Mouse (Mus musculus) A20 (cell line): Measurements from ENCODE around the gene Gm20708.

Experiments used
- DNase-seq: peaks from one replicate; pipeline ENCODE4 v3.0.0-alpha.2; 2011; ENCODE audit warnings: low read depth, low spot score

Gene Gm20708

DNA sequence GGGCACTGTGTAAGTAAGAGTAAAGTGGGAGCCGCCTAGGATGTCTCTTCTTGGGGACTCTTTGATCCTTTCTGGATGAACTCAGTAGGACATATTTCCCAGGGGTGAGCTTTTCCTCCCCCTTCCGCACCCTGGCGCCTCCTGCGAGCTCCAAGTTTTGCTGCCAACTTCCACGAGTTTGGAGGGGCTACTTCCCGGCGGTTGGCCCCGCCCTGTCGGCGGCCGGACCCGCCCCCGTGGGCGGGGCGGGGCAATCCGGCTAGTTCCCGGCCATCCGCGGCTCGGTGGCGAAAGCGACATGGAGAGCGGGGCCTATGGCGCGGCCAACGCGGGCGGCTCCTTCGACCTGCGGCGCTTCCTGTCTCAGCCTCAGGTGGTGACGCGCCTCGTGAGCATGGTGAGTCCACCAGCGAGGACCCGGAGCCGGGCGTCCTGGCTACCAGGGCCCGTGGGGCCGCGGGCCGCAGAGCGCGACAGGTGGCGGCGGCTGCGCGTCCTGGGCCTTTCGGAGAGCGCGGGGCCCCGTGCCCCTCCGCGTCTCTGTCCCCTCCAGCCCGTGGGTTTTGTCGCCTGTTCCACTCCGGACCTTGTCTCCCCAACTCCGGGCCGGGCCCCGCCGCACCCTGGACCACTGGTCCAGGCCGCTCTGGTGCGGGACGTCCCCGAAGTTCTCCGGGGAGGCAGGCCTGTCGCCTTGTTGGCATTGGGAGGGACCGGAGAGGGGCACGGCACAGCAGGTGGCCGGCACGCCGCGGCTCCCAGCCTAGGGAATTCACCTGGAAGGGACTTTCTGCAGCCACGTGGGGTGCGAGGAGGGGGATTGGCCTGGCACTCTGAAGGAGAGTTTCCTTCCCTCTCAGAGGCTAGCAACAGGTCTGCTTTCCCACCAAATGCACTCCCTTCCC, at the start of gene Gm20708, which contains the start of gene Syngr2:
Gm20708 (plus strand) TSS at position 262 of the 905 bp plus-strand sequence.
Syngr2 (plus strand) TSS at position 262 of the 905 bp plus-strand sequence.
- DNase-seq, result peak; percentile 87

DNA sequence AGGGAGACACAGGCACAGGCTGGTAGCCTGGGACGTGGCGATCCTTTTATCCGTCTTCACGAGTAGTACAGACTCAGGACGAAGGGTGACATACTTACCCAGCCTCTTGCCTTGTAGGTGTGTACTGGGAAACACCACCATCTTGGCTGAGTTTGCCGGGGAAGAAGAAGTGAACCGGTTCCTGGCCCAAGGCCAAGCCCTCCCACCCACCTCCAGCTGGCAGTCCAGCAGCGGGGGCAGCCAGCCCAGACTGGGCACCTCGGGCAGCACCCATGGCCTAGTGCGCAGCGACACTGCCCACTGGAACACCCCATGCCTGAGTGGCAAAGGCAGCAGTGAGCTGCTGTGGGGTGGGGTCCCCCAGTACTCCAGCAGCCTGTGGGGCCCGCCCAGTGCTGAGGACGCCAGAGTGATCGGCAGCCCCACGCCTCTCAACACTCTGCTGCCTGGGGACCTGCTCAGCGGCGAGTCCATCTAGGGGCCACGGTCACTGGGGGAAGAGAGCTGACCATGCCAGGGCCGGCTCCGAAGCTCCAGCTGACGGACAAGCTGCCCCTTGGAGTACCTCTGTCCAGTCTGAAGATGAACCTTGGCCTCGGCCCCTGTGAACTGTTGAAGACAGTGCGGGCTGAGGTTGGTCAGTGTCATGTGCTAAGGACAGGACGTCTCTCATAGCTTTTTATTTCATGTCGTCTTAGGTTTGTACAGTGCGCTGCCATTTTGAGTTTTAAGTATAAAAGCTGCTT, 48.9 kb upstream of the Gm20708 start:
- DNase-seq, result no peak

DNA sequence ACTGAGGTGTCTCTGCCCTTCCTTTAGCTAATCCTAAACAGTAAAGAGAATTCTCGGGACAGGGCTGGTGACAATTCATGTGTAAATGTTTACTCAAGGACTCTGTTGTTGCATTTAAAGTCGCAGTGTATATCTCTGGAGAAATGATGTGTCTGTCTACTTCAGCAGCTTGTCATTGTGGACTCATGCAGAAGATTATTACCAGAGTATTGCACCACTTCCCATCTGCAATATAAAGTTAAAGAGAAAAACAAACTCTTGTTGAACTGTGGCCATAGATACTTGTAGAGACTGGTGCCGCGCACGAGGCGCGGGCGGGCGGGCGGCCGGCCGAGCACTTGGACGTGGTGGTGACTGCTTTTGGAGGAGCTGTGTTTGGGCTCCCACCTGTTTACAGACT, 47.7 kb upstream of the Gm20708 start:
- peak; percentile 71 for DNase-seq

DNA sequence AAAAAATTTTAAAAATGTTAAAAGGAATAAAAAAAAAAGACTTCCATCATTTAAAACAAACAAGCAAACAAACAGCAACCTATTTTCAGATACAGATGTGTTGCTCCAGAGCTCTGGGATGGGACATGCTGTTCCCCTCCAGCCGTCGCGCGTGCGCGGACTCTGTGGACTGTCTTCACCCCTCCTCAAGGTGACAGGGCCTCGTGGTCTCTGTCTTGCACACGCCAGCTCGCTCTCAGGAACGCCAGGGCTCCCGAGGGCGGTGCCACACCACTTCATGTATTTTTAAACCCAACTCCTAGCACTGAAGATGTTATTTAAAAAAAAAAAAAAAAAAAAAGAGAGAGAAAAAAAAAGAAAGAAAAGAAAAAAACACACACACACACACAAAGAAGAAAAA, 47.2 kb upstream of the Gm20708 start:
- peak; percentile 77 for DNase-seq

DNA sequence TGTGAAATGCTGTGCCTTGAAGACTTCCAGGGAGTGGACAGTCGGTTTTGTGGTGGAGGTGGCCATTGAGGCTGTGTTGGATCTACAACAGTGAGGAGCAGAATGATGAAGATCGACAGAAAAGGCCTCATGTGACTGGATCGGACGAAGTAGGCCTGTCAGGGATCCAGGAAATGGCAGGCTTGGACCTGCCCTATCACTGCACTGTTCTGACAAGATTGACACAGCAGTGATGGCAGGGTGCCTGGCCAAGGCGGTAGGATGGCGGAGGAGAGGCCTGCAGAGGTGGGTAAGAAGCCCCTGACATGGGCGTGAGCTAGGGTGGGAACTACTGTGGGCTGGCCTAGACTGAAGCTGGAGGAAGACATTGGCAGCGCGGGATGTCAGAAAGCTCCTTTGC, 45.1 kb upstream of the Gm20708 start:
- DNase-seq, result no peak

DNA sequence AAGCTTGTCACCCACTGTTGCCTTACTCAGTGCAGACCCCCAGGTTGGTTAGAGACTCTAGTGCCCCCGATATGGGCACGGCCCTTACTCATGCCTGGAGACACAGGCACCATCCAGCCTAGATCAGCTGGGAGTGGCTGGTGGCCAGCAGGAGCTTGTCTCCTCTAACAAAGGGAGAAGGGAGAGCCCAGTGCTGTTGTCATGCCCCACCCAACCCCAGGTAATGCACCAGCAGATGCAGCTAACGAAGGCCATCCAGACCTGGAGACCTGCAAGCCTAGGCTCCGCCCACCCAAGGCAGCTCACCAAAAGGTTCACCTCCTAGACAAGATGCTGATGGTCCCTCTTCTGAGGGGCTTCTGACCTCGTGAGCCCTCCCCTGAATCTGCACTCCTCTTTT, 44.1 kb upstream of the Gm20708 start:
- no peak for DNase-seq

DNA sequence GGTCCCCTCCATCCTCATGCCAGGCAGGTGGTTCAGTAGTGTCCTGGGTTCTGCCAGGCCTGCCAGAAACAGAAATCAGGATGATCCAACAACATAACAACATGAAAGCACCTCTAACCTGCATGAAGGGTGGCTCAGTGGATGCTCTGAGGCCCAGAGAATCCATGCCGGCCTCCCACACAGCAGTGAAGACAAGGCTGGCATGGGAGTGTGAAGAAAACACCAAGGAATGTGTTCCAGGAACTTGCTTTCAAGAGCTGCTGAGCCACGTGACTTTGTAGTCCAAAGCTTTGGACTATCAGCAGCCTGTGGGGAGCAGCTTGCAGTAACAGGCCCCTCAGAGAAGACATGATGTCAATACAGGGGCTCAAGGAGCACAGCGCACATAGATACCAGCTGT, 43.2 kb upstream of the Gm20708 start:
- DNase-seq, result no peak

DNA sequence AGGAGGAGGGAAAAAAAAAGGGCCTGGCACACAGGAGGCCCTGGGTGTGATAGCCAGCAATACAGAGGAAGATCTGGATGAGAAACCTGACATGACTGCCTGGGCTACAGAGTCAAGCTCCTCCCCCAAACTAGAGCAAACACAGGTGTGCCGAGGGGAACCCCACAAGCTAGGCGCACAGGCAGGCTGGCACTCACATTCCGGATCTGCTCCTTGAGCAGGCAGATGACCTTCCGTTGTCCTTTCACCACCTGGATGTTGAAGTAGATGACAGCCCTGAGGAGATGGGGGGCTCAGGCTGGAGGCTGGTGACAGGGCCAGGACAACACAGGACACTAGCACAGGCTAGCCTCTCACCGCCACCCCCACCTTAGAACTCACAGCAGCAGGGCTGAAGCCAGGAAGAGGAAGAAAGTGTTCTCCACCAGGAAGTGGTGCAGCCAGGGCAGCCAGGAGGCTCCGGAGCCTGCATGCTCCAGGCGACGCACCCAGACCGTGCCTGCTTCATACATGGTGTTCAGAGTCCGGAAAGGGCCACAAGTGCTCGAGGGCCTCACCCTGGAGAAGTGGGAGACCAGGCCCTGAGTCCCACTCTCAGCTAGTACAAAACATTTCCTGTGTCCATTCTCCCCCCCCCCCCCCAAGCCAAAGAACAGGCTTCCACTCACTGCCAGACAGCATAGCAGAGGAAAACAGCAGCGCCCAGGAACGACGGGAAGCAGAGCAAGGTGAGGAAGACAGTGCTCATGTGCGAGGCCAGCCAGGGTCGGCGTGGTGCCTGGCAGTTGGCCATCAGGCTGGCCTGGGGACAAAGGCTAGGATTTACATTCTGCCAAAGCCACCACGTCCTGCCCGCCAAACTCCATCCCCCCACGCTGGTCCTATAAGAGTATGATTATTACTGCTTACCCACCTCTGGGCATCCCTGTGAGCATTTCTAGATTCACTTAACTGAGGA, 40.5 kb upstream of the Gm20708 start:
- DNase-seq, result peak; percentile 94

DNA sequence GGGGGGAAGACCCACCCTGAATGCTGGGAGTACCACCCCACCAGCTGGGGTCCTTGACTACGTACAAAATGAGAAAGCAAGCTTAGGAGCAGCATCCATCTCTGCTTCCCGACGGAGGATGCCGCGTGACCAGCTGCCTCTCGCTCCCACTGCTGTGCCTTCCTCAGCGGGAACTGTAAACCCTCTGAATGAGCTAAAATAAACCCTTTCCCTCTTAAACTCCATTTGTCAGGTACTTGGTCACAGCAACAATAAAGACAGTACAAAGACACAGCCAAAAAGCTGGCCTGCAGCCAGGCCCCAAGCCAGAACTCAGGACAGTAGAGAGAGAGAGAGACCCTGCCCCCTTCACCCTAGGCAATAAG, 39.8 kb upstream of the Gm20708 start:
- DNase-seq, result no peak

DNA sequence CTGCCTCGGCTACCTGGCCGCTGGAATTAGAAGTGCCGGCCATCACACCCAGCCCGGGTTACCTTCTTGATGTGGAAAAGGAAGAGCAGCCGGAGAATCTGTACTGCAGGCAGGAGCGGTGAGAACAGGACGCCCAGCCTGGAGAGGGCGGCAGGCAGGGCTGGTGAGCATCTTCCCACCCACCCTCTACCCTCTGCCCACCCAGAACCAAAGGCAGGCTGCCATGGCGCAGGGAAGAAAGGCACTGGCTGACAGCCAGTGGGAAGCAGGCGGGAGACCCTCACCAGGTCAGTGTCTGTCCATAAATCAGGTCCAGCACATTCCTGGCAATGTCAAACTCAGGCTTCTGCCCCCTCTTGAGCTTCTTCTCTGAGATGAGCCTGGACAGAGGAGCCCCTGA, 39.1 kb upstream of the Gm20708 start:
- DNase-seq, result no peak

DNA sequence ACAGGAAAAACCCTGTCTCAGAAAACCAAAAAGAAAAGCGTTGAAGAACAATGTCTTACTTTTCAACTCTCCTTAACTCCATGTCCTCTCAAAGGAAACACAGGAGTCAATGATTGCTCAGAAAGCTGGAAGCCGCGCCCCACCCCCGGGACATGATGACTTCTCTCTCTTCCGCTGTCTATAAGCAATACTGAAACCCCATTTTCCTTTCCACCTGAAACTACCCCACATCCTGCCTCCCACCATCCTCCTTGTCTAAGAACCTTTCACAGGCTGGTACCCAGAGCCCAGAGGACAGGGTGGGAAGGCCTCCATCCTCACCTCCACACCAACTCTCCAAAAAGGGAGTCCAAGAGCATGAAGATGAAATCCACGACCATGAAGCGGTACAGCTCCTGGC, 37.1 kb upstream of the Gm20708 start:
- no peak for DNase-seq

DNA sequence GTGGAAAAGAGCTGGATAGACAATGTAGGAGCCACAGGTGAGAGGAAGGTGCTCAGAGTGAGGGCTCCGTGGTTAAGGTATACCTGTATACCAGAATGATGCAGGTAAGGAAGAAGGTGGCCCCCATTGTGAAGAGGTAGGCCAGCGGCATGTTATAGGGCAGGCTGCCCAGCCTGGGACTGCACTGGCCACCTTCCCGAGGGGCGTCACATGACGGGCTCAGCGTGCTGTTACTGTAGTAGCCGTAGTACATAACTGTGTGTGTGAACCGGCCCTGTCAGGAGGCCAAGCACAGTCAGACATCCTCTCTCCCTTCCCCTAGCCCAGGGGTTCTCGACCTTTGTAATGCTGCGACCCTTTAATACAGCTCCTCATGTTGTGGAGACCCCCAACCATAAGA, 34.5 kb upstream of the Gm20708 start:
- no peak for DNase-seq

DNA sequence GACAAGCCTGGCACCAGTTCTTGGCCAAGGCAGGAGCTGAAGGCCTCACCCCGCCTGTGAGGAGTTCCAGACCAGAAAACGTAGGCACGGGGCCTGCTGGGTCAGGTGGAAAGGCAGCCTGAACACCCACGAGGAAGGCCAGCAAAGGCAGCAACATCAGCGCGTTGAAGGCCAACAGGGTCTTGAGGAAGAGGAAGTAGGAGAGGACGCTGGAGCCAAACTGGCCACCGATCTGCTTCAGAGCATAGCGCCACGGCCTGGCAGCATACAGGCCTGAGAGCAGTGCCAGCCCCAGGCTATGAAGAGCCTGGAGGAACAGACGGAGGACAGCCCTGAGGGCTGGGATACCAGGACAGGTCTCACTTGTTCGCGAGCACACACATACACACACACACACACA, 33.9 kb upstream of the Gm20708 start:
- no peak for DNase-seq

DNA sequence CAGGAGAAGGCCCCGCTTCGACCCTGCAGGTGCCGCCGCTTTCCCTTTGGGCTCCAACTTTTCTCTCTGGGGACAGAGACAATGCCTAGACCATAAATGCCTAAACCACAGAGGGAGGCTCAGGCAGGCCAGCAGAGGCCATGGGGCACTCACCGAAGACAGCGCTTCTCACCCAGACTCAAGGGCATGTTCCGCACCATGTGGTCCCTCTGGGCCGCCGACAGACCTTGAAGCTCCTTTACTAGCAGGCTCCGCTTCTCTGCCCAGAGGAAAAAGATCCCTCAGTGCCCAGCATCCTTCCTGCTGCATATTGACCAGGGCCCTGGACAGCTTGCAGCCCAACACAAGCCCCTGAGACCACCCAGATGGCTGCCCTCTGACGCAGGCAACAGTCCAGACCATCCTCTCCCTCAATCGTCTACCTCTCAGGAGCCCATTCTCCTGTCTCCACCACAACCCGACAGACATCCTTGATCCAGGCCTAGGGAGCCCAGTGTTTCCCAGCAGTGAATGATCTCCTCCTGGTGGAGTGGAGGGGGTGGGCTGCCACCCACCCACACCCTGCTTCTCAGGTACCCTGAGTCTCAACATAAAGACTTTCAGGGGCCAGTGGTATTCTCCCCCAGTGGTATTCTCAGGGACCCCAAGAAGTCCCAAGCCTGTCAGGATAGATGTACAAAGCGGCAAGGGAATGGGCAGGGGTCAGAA, 33.2 kb upstream of the Gm20708 start:
- no peak for DNase-seq

DNA sequence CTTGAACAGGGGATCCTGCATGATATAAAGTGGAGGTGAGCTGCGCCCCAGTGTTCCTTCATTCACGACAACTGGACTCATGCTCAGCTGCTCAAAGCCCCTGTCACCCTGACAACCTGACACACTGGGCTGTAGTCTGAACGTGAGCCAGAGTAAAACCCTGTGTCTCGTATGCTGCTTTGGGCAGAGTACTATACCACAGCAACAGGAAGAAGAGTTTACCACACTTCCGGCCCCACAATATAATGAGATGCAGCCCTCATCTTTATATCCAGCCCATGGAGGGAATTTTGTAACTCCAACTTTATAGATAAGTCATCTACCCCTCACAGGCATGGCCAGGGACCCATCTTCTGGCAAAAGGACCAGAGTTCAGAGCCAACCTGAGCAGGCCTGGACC, 32.4 kb upstream of the Gm20708 start:
- no peak for DNase-seq

DNA sequence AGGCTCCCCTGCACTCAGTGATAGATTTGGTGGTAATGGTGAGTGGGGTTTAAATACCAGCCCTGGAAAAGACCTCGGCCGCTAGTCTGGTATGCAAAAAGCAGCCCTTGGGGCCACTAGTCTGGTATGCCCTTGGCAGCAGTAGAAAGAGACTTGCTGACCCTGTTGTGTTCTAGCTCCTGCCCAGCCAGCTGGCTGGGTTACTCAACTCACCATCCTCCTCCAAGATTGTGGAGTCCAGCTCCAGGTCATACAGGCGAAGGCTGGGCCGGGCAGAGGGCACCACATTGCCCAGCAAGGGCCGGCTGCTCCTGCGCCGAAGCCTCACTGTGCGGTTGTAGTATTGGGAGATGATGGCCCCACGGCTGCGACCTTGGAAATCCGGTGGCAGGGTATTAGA, 31.4 kb upstream of the Gm20708 start:
- DNase-seq, result no peak

DNA sequence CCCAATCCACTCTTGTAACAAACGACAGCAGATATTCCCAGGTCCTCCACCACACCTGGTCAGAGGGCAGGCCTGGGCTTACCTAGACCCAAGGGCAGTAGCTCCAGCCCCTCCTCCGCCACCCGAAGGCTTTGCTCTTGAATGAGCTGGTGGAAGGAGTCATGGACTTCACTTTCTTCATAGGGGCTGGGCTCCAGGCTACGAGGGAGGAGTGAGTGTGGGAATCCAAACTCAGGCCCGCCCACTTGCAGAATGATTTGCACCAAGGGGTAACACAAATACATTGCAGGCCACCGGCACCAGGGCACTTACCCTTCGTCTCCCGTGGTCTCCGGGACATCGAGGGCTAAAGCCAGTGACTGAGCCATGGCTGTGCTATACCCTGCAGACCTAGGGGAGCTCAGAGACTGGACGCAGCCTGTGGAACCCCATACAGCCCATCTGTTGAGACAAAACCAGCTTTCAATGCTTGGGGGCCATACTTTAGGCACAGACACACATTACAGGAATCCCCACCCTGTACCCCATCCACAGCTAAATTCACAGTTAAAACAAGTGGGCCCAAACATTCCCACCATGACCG, 30.5 kb upstream of the Gm20708 start:
- DNase-seq, result no peak

DNA sequence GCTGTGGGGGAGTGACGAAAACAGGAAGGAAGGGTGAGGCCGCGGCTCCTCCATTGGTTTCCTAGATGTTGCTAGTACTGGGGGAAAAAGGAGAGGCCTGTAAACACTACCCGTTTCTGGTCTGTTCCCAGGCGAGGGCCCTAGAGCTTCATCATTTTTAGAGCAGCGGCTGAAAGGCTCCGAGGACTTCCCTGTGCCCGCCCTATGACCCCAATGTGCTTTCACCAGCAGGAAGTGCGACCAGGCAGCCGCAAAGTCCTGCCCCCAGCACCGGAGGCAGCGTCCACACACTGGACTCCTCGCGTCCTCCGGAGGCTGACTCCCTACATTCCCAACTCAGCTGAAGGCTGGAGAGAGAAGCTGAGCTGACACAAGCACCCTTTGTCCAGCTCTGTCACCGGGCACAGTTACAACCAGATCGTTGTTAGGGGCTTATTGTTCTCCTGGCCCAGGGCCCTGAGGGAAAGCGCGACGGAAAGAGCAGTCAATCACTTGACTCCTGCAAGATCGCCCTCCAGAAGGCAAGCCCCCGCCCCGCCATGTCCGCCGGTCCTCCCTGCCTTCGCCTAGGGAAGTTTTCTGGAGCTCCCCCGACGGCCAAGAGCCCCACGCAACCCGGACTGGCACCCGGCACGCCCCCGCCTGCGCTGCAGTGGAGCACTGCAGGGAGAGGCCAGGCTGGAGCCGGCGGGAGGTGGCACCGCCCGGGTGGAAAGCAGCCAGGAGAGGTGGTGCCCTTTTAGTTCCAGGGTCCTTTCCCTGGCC, 29.9 kb upstream of the Gm20708 start:
- peak; percentile 76 for DNase-seq

DNA sequence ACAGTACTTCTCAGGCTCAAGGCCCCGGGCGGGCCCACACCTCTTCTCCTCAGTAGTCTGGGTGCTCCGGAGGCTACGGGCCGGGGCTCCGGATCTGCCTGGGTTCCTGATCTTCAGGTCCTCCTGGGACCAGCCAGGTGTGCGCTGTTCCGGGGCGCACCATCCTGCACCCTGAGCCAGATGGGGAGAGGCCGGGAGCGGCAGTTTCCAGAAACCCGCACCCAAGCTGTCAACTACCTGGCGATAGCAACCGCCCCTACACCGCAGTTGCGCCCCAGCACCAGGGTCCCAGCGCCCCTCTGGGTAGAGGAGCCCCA, 29.3 kb upstream of the Gm20708 start:
- DNase-seq, result no peak

DNA sequence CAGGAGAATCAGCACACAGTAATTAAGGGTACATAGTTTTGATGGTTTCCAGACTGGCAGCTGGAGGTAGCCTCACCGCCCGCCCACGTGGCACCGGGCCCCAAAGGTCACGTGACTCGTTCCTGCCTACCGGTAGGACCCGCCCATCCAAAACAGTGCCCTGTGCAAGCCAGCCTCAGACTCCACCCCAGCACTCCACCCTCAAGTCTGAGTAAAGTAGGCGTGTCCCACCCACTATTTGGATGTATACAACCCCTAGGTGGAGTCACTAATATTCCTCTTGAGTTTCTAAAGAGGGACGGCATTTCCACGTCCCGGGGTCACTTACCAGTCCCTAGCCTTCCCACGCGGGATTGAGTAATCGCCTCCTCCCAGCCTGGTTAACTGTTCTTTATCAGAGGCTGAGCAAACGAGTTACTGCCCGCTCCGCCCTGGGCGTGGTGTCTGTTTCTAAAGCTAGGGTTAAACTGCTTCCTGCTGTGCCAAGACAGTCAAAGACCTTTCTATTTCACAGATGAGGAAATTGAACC, 28.8 kb upstream of the Gm20708 start:
- peak; percentile 98 for DNase-seq
